Mouse (Mus musculus): ENCODE data around the gene Vapa. TPM values are rescaled to one million over a fixed set of nuclear protein-coding genes. Genes with fewer than 3 reads are reported as not detected.

The Vapa gene
- polyA plus RNA-seq, 1 experiment from 2014 or later, result 163 TPM

DNA sequence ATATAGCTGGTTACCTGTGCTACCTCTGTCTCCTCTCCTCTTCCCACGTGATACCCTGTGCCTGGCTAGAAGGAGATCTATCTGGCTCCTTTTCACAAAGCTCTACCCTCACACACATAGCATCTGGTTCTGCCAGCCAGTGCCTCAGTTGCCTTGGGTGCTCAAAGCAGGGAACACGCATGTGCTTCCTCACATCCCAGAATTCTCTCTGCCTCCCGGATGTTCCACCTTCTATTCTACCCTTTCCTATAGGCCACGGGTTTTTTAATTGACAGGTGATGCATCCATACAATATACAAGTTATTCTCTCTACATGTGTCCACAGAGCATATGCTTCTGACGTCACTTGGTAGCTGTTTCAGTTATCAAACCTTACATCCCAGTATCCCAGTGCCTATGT lies 49.2 kb downstream of the Vapa start:
- Histone ChIP-seq H3K4me3 (ENCODE audit: low read depth, low read length) (no peak overlapping the region), H3K36me3 (ENCODE audit: control insufficient read depth, insufficient read depth, low read length) (no peaks in the 10 kb centered on the region), H3K4me2 (no peak overlapping the region), H3K27ac (ENCODE audit: low read depth, low read length) (no peak overlapping the region), H3K27me3 (replicated peaks; ENCODE audit: control insufficient read depth, insufficient read depth, low read length) (no peaks in the 10 kb centered on the region), H3K9me3 (ENCODE audit: control insufficient read depth, low read length) (no peaks in the 10 kb centered on the region), H3K9ac (ENCODE audit: low read depth, low read length) (no peak overlapping the region), H3K4me1 (replicated peaks; ENCODE audit: control insufficient read depth, insufficient read depth, low read length) (no peaks in the 10 kb centered on the region)
- no peak for ATAC-seq (replicated peaks; ENCODE audit: low FRiP score)
- 61% methylated on average over 5 of the region's 5 CpGs for WGBS
- no peak for DNase-seq (ENCODE audit: low spot score)

DNA sequence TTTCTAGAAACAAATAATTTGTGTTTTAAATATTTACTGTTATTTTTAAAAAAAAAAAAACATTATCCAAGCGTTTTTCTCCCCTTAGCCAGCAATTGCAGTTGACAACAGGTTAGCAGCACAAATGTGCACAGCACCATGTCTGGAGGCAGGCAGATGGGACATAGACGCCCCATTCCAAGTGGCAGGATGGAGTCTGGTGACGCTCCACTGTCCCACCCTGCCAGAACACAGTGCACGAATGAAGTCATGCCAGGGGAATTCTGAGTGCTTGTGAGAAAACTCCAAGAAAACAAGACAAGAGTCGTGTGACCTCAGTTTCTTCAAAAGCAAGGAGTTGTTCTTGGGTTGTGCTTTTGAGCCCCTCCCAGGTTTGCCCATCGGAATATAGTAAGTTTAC lies 50.0 kb downstream of the Vapa start:
- Histone ChIP-seq H3K4me3 (ENCODE audit: low read depth, low read length) (no peak overlapping the region), H3K4me2 (no peak overlapping the region), H3K4me1 (replicated peaks; ENCODE audit: control insufficient read depth, insufficient read depth, low read length) (no peaks in the 10 kb centered on the region), H3K27me3 (replicated peaks; ENCODE audit: control insufficient read depth, insufficient read depth, low read length) (no peaks in the 10 kb centered on the region), H3K9ac (ENCODE audit: low read depth, low read length) (no peak overlapping the region), H3K27ac (ENCODE audit: low read depth, low read length) (no peak overlapping the region), H3K36me3 (ENCODE audit: control insufficient read depth, insufficient read depth, low read length) (no peaks in the 10 kb centered on the region), H3K9me3 (ENCODE audit: control insufficient read depth, low read length) (no peaks in the 10 kb centered on the region)
- WGBS, result 57% methylated on average over 6 of the region's 6 CpGs
- DNase-seq (ENCODE audit: low spot score) (no peak), ATAC-seq (replicated peaks; ENCODE audit: low FRiP score) (no peak)

- WGBS, result 3% methylated on average over 5 of the region's 5 CpGs
- no peaks in the 10 kb centered on the region for H3K36me3 ChIP-seq (ENCODE audit: control insufficient read depth, insufficient read depth, low read length)
- no peaks in the 10 kb centered on the region; the same call in 1 of the 2 replicates for H3K4me1 ChIP-seq (replicated peaks; ENCODE audit: control insufficient read depth, insufficient read depth, low read length)
- H3K9ac ChIP-seq (ENCODE audit: low read depth, low read length), result no peak overlapping the region
- H3K4me2 ChIP-seq, result no peak overlapping the region
- H3K27me3 ChIP-seq (replicated peaks; ENCODE audit: control insufficient read depth, insufficient read depth, low read length), result no peaks in the 10 kb centered on the region
- no peaks in the 10 kb centered on the region for H3K9me3 ChIP-seq (ENCODE audit: control insufficient read depth, low read length)
- ATAC-seq (replicated peaks; ENCODE audit: low FRiP score) (no peak), DNase-seq (ENCODE audit: low spot score) (no peak)
- no peak overlapping the region for H3K27ac ChIP-seq (ENCODE audit: low read depth, low read length)
- H3K4me3 ChIP-seq (ENCODE audit: low read depth, low read length), result no peak overlapping the region
Measured at GRCm38 (mm10) chr17:65562761-65563160, 50.6 kb downstream of the Vapa start.

DNA sequence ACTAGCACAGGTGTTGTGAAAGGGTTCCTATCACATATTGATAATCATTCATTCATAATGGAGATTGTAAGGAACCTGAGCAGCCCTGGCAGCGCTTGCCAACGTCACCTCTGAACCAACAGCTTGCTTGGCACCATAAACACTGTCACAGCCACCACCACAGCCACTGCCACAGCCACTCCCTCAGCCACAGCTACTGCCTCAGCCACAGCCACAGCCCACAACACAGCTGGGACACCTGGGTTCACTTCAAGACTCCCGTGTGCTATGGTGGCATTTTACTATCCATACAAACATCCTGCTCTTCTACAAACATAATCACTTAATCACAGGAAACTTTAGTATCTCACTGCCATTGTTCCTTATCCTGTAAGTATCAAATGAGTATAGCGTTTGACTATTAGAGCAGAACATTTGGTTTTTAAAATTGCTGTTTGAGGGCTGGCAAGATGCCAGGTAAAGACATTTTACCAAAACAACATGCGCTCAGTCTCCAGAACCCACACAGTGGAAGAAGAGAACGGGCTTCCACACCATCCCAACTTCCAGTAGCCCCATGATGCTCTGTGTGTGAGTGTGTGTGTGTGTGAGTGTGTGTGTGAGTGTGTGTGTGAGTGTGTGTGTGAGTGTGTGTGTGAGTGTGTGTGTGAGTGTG lies 51.9 kb downstream of the Vapa start:
- ATAC-seq (replicated peaks; ENCODE audit: low FRiP score) (no peak), DNase-seq (ENCODE audit: low spot score) (no peak)
- H3K4me3 ChIP-seq (ENCODE audit: low read depth, low read length), result no peak overlapping the region
- 84% methylated on average over 6 of the region's 6 CpGs for WGBS
- H3K36me3 ChIP-seq (ENCODE audit: control insufficient read depth, insufficient read depth, low read length), result no peaks in the 10 kb centered on the region
- H3K9ac ChIP-seq (ENCODE audit: low read depth, low read length), result no peak overlapping the region
- no peak overlapping the region for H3K4me2 ChIP-seq
- H3K27me3 ChIP-seq (replicated peaks; ENCODE audit: control insufficient read depth, insufficient read depth, low read length), result no peaks in the 10 kb centered on the region
- no peaks in the 10 kb centered on the region for H3K9me3 ChIP-seq (ENCODE audit: control insufficient read depth, low read length)
- peaks cover 5% of the 10 kb centered on the region for H3K4me1 ChIP-seq (replicated peaks; ENCODE audit: control insufficient read depth, insufficient read depth, low read length)
- H3K27ac ChIP-seq (ENCODE audit: low read depth, low read length), result no peak overlapping the region

- DNase-seq (ENCODE audit: low spot score) (no peak), ATAC-seq (replicated peaks; ENCODE audit: low FRiP score) (peak; percentile 67)
- Histone ChIP-seq H3K27me3 (replicated peaks; ENCODE audit: control insufficient read depth, insufficient read depth, low read length) (no peaks in the 10 kb centered on the region), H3K4me2 (no peak overlapping the region), H3K36me3 (ENCODE audit: control insufficient read depth, insufficient read depth, low read length) (no peaks in the 10 kb centered on the region), H3K4me3 (ENCODE audit: low read depth, low read length) (no peak overlapping the region), H3K9me3 (ENCODE audit: control insufficient read depth, low read length) (no peaks in the 10 kb centered on the region), H3K27ac (ENCODE audit: low read depth, low read length) (no peak overlapping the region), H3K4me1 (replicated peaks; ENCODE audit: control insufficient read depth, insufficient read depth, low read length) (peaks cover 5% of the 10 kb centered on the region), H3K9ac (ENCODE audit: low read depth, low read length) (no peak overlapping the region)
- WGBS, result 35% methylated on average over 5 of the region's 5 CpGs
Measured at GRCm38 (mm10) chr17:65559273-65559672, 54.1 kb downstream of the Vapa start.

DNA sequence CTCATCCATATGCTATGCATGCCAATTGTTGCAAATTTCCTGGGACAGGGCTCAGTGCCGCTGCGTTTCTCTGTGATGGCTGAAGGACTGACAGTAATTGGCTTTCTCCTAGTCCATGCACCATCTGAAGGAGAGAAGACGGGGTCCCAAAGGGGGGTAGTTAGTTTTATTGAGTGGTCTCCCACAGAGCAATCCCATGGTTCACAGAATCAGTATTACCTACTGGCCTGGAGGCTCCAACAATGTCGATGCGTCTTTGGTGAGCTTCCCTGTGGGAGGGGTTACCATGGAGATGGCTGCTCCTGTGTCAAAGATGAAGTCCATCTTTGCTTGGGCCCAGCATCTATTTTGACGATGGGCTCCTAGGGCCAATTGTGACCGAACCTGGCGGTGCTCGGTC lies 54.6 kb downstream of the Vapa start:
- H3K36me3 ChIP-seq (ENCODE audit: control insufficient read depth, insufficient read depth, low read length), result no peaks in the 10 kb centered on the region
- ATAC-seq (replicated peaks; ENCODE audit: low FRiP score) (no peak), DNase-seq (ENCODE audit: low spot score) (no peak)
- H3K27ac ChIP-seq (ENCODE audit: low read depth, low read length), result no peak overlapping the region
- WGBS, result 54% methylated on average over 9 of the region's 9 CpGs
- H3K27me3 ChIP-seq (replicated peaks; ENCODE audit: control insufficient read depth, insufficient read depth, low read length), result no peaks in the 10 kb centered on the region
- peaks cover 5% of the 10 kb centered on the region for H3K4me1 ChIP-seq (replicated peaks; ENCODE audit: control insufficient read depth, insufficient read depth, low read length)
- no peak overlapping the region for H3K9ac ChIP-seq (ENCODE audit: low read depth, low read length)
- no peak overlapping the region for H3K4me3 ChIP-seq (ENCODE audit: low read depth, low read length)
- no peaks in the 10 kb centered on the region for H3K9me3 ChIP-seq (ENCODE audit: control insufficient read depth, low read length)
- H3K4me2 ChIP-seq, result 0 out of 2 replicates have a peak overlapping the region, but pooled peaks have one; percentile 2

DNA sequence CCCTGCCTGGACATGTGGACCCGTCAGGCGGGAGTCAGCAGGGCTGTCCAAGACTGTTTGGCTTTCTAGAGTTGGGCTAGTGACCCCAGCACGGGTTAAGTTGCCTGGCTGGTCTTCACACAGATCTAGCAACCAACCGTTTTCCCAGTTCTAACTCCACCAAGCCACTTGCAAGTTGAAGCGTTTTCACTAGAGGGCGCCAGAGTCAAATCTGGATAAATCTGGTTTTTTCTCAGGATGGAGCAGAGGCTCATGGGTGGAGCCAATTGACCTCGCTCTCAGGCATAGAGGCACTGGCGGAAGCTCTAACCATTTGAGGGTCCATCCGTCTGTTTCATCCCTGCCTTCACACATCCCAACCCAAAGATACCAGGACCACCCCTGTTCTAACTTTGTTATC lies 55.1 kb downstream of the Vapa start:
- Histone ChIP-seq H3K4me2 (0 out of 2 replicates have a peak overlapping the region, but pooled peaks have one; percentile 2), H3K4me3 (ENCODE audit: low read depth, low read length) (no peak overlapping the region), H3K4me1 (replicated peaks; ENCODE audit: control insufficient read depth, insufficient read depth, low read length) (peaks cover 5% of the 10 kb centered on the region), H3K27me3 (replicated peaks; ENCODE audit: control insufficient read depth, insufficient read depth, low read length) (no peaks in the 10 kb centered on the region), H3K36me3 (ENCODE audit: control insufficient read depth, insufficient read depth, low read length) (no peaks in the 10 kb centered on the region), H3K27ac (ENCODE audit: low read depth, low read length) (no peak overlapping the region), H3K9me3 (ENCODE audit: control insufficient read depth, low read length) (no peaks in the 10 kb centered on the region), H3K9ac (ENCODE audit: low read depth, low read length) (no peak overlapping the region)
- WGBS, result 29% methylated on average over 9 of the region's 9 CpGs
- no peak; the same call in 1 of the 2 replicates for ATAC-seq (replicated peaks; ENCODE audit: low FRiP score)
- DNase-seq (ENCODE audit: low spot score), result no peak

DNA sequence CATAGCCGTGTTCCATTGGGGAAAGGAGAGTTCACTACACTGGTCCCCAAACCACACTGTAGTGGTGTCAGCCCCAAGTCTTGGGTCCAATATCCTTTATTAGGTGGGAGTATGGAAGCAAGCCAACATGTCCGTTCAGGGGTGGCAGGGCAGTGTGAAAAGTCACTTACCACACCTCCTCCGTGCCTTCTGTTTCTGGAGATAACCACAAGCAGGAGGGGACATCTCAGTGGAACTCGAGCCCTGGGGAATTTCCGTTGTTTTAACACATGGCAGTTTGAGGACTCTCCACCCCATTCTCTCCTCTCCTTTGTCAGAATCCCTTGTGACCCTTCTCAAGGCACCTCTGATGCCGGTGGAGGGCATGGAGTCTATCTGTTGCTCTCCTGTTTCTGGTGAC lies 56.1 kb downstream of the Vapa start:
- Histone ChIP-seq H3K27me3 (replicated peaks; ENCODE audit: control insufficient read depth, insufficient read depth, low read length) (no peaks in the 10 kb centered on the region), H3K9me3 (ENCODE audit: control insufficient read depth, low read length) (no peaks in the 10 kb centered on the region), H3K4me1 (replicated peaks; ENCODE audit: control insufficient read depth, insufficient read depth, low read length) (peaks cover 5% of the 10 kb centered on the region), H3K4me2 (peak overlapping the region; percentile 48), H3K27ac (ENCODE audit: low read depth, low read length) (no peak overlapping the region), H3K36me3 (ENCODE audit: control insufficient read depth, insufficient read depth, low read length) (no peaks in the 10 kb centered on the region), H3K9ac (ENCODE audit: low read depth, low read length) (no peak overlapping the region), H3K4me3 (ENCODE audit: low read depth, low read length) (no peak overlapping the region)
- WGBS, result 40% methylated on average over 6 of the region's 6 CpGs
- ATAC-seq (replicated peaks; ENCODE audit: low FRiP score), result peak; percentile 86
- DNase-seq (ENCODE audit: low spot score), result no peak

DNA sequence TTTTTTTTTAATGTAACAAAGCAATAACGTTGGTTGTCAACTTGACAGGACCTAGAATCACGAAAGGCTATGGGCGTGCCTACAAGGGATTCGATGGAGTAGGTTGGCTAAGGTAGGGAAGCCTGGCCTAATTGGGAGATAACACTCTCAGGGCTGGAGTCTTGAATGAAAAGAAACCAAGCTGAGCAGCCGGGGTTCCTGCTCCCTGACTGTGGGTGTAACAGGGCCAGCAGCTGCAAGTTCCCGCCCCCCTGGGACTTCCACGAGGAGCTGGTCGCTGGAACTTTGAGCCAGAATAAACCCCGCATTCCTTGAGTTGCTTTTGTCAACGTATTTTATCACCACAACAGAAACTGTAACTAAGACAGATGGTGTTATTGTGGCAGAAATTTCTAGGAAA lies 56.6 kb downstream of the Vapa start:
- H3K9me3 ChIP-seq (ENCODE audit: control insufficient read depth, low read length), result no peaks in the 10 kb centered on the region
- peaks cover 5% of the 10 kb centered on the region for H3K4me1 ChIP-seq (replicated peaks; ENCODE audit: control insufficient read depth, insufficient read depth, low read length)
- H3K27me3 ChIP-seq (replicated peaks; ENCODE audit: control insufficient read depth, insufficient read depth, low read length), result no peaks in the 10 kb centered on the region
- no peak overlapping the region for H3K4me3 ChIP-seq (ENCODE audit: low read depth, low read length)
- H3K9ac ChIP-seq (ENCODE audit: low read depth, low read length), result no peak overlapping the region
- 50% methylated on average over 10 of the region's 10 CpGs for WGBS
- DNase-seq (ENCODE audit: low spot score) (no peak), ATAC-seq (replicated peaks; ENCODE audit: low FRiP score) (peak; percentile 63)
- no peaks in the 10 kb centered on the region for H3K36me3 ChIP-seq (ENCODE audit: control insufficient read depth, insufficient read depth, low read length)
- H3K27ac ChIP-seq (ENCODE audit: low read depth, low read length), result no peak overlapping the region
- peak overlapping the region; percentile 48 for H3K4me2 ChIP-seq
